Mouse (Mus musculus) forebrain, embryonic 12.5 days (tissue): ENCODE results near the gene Zfp386. TPM values are rescaled to one million over a fixed set of nuclear protein-coding genes. Genes with fewer than 3 reads are reported as not detected.

Experiments
- ATAC-seq: fragments of 200-750 bp; cut with Nextera tagmentation; 2 replicates; pipeline ENCODE4 v1.8.0; 2017; ENCODE audit warnings: moderate TSS enrichment; ENCODE audit not compliant: low FRiP score
- H3K27ac ChIP-seq: fragments of 300-500 bp; sonication (generic); 2 replicates; pipeline ENCODE4 v1.5.1; 2016; ENCODE audit warnings: mild to moderate bottlenecking
- H3K27me3 ChIP-seq: fragments of 300-500 bp; sonication (generic); 2 replicates; pipeline ENCODE4 v1.6.1; 2016; ENCODE audit warnings: mild to moderate bottlenecking
- H3K36me3 ChIP-seq: fragments of 300-500 bp; sonication (generic); replicated peaks from 2 replicates; pipeline ENCODE4 v1.6.1; 2016; ENCODE audit warnings: mild to moderate bottlenecking
- H3K4me1 ChIP-seq: fragments of 300-500 bp; sonication (generic); 2 replicates; pipeline ENCODE4 v1.6.1; 2016
- H3K4me2 ChIP-seq: fragments of 300-500 bp; sonication (generic); 2 replicates; pipeline ENCODE4 v1.6.1; 2016; ENCODE audit warnings: mild to moderate bottlenecking, moderate library complexity
- H3K4me3 ChIP-seq: fragments of 300-500 bp; sonication (generic); replicated peaks from 2 replicates; pipeline ENCODE4 v1.5.1; 2016; ENCODE audit warnings: mild to moderate bottlenecking
- H3K9ac ChIP-seq: fragments of 300-500 bp; sonication (generic); 2 replicates; pipeline ENCODE4 v1.6.1; 2016; ENCODE audit warnings: mild to moderate bottlenecking
- H3K9me3 ChIP-seq: fragments of 300-500 bp; sonication (generic); 2 replicates; pipeline ENCODE4 v1.6.1; 2016
- WGBS: fragments of 180-500 bp; shearing (Covaris S2); methylation state at CpG from one replicate; pipeline ENCODE4 v1.1.7; 2016; 5-methylcytosine and 5-hydroxymethylcytosine counted together
- polyA plus RNA-seq: library from polyadenylated mRNA; unstranded; fragments of >200 nt; fragmentation: Nextera tagmentation; extraction: Ambion mirVana; gene quantifications from 2 replicates; pipeline ENCODE4 v1.2.1, GENCODE M21; 2016

Gene Zfp386
- polyA plus RNA-seq, 1 experiment from 2014 or later: 62.5 TPM

DNA sequence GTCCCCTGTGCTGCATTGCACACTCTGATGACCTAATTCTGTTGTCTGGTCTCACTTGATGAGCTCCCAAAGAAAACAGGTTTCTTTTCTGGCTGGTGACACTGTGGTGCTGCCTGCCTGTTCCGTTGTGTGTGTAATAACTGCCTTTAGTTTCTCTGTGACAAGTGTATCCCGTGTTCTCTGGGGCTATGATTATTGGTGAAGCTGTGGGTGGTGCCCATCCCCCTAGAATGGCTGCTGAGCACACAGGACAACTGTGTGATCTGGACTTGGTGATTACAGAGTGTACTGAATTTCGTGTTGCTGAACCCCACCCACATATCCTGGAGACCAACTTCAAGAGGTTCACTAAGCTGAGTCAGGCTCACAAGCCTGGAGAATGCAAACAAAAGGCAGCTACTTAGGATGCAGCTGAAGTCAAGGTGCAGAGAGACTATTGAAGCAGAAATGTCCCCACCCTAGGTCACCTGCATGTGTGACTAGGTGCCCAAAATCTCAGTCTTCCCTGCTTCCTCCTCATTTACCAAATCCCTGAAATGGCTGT lies 48.9 kb downstream of the Zfp386 start:
- 73% methylated on average over 3 of the region's 3 CpGs for WGBS
- no peak overlapping the region for H3K4me3 ChIP-seq
- no peak overlapping the region for H3K9ac ChIP-seq
- H3K27me3 ChIP-seq: no peaks in the 10 kb centered on the region
- H3K4me1 ChIP-seq: no peaks in the 10 kb centered on the region
- ATAC-seq: no peak
- no peak overlapping the region for H3K4me2 ChIP-seq
- no peaks in the 10 kb centered on the region for H3K36me3 ChIP-seq
- H3K9me3 ChIP-seq: no peaks in the 10 kb centered on the region
- H3K27ac ChIP-seq: no peak overlapping the region

DNA sequence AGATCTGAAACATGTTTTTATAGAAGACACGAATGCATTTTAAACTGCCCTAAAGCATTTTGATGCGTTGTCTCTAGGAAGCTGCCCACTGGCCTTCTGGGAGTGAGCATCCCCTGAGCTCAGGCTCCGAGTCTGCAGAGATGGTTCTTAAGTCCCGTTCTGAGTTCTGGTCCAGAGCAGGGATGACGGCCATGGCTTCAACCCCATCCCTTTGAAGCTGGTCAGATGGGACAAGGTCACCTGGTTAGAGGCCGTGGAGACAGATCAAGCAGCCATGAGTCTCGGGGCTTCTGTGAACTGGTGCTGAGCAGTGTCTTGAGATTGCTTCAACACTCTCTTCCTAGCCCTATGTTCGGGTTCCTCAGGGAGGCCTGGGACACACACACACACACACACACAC lies 49.6 kb downstream of the Zfp386 start:
- H3K27ac ChIP-seq: no peak overlapping the region
- H3K4me3 ChIP-seq: no peak overlapping the region
- no peaks in the 10 kb centered on the region for H3K36me3 ChIP-seq
- no peak for ATAC-seq
- no peaks in the 10 kb centered on the region for H3K4me1 ChIP-seq
- no peak overlapping the region for H3K9ac ChIP-seq
- H3K27me3 ChIP-seq: no peaks in the 10 kb centered on the region
- no peaks in the 10 kb centered on the region for H3K9me3 ChIP-seq
- WGBS: 89% methylated on average over 8 of the region's 8 CpGs
- H3K4me2 ChIP-seq: no peak overlapping the region

DNA sequence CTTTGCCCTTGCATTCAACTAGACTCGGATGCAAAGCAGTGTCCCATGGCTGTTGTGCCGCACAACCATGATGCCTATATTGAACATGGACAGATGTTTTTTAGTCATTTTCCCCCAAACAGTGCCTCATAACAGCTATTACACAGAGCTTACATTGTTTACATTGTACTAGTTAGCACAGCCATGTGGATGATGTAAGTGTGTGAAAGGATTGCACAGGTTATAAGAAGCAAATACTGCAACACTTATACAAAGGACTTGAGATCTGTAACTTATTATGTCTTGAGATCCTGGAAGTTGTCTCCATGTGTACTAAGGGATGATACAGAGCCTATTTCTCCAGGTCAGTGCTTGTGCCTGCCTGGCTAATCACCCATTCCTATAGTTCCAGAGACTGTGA lies 54.4 kb downstream of the Zfp386 start:
- Histone ChIP-seq H3K9ac (no peak overlapping the region), H3K4me3 (no peak overlapping the region), H3K27me3 (no peaks in the 10 kb centered on the region), H3K9me3 (no peaks in the 10 kb centered on the region), H3K4me2 (no peak overlapping the region), H3K27ac (no peak overlapping the region), H3K4me1 (no peaks in the 10 kb centered on the region), H3K36me3 (no peaks in the 10 kb centered on the region)
- WGBS: 83% methylated on average over 2 of the region's 2 CpGs
- no peak for ATAC-seq

DNA sequence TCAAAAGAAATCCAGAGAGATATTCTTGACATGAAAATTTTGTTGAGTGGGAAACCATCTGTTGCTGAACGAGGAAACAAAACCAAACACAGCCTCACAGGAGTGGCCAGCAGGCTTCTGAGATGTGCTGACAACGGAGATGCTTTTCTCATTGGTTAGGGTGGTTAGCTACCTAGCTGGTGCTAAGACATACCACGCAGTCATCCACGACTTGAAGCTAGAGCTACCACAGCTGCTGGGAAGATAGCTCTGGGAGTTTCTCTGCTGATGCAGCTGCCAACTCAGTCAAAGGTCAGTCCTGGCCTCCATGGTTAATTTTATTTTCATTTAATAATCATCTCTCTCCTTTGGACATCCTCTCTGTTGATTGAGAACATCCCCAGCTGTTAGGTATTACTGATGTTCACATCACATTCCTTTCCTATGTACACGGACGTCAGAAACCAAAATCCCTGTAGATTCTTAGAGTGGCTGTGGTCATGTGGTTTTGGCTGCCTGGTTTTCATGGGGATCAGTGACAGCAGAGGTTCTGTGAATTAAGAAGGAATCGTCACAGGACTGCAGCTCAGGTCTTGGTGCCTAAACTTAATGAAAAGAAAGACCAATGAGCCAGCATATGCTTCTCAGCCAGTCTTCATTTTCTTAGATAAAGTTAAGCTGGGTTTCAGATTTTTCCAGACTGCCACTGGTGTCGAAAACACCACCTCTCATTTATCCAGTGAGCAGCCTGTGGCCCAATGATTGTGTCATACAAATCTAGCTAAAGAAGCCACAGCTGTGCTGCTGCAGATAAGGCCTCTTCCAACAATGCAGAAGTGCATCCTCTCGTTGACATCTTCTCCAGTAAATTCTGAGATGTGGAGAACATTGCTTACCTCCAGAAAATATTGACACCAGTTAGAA lies 62.2 kb downstream of the Zfp386 start:
- H3K27me3 ChIP-seq: no peaks in the 10 kb centered on the region
- no peak overlapping the region for H3K4me2 ChIP-seq
- no peak overlapping the region for H3K4me3 ChIP-seq
- no peak overlapping the region for H3K27ac ChIP-seq
- no peak overlapping the region for H3K9ac ChIP-seq
- 81% methylated on average over 9 of the region's 9 CpGs for WGBS
- H3K9me3 ChIP-seq: peaks cover 4% of the 10 kb centered on the region; the same call in 1 of the 2 replicates
- no peaks in the 10 kb centered on the region for H3K36me3 ChIP-seq
- no peak for ATAC-seq
- H3K4me1 ChIP-seq: no peaks in the 10 kb centered on the region

- 88% methylated on average over 7 of the region's 7 CpGs for WGBS
These were observed 63.6 kb downstream of the Zfp386 start for GRCm38 (mm10) chr12:116111007-116111694.

More at GRCm38 (mm10) chr12:116111007-116111694, 63.6 kb downstream of the Zfp386 start:
- Histone ChIP-seq H3K4me2 (no peak overlapping the region), H3K27me3 (no peaks in the 10 kb centered on the region), H3K9ac (no peak overlapping the region), H3K4me3 (no peak overlapping the region), H3K4me1 (no peaks in the 10 kb centered on the region), H3K36me3 (no peaks in the 10 kb centered on the region), H3K9me3 (peaks cover 4% of the 10 kb centered on the region; the same call in 1 of the 2 replicates), H3K27ac (no peak overlapping the region)
- ATAC-seq: no peak

Other genes starting within 250 kb of the Zfp386 start
- 1.8 and 2.8 TPM in 2 replicates for gene Vipr2, start 30.0 kb downstream of the Zfp386 start, polyA plus RNA-seq
- gene Wdr60, start 215.3 kb downstream of the Zfp386 start, polyA plus RNA-seq: 20.3 and 21.7 TPM in 2 replicates
- gene Gm11027, start 227.7 kb downstream of the Zfp386 start, polyA plus RNA-seq: not detected in 2 replicates
- 17.2 and 17.3 TPM in 2 replicates for gene Esyt2, start 233.5 kb downstream of the Zfp386 start, polyA plus RNA-seq